Mouse (Mus musculus) MEL (cell line): ENCODE measurements at regions not wholly inside any gene's neighbourhood (a gene's known extent, or its start where the extent isn't known, plus 50 kb on each side); places are given as distances from the start of the nearest gene placed in this dataset.

Experiments used
- CHD2 ChIP-seq: IDR thresholded peaks from 2 replicates; pipeline ENCODE4 v1.6.1; 2011; ENCODE audit warnings: low read length, improper control_type of control experiment
- ELF1 ChIP-seq: IDR thresholded peaks from 2 replicates; pipeline ENCODE4 v1.6.1; 2014; ENCODE audit warnings: low read depth, mild to moderate bottlenecking, inconsistent platforms, low read length, improper control_type of control experiment, moderate library complexity
- EP300 ChIP-seq, 2 experiments: IDR thresholded peaks; 2 replicates each; pipeline ENCODE4 v1.6.1; 2011; ENCODE audit warnings: improper control_type of control experiment in 2 of 2, low read length in 2 of 2, low read depth in 1 of 2, mild to moderate bottlenecking in 1 of 2
- GABPA ChIP-seq: IDR thresholded peaks from 2 replicates; pipeline ENCODE4 v1.6.1; 2012; ENCODE audit warnings: low read depth, mild to moderate bottlenecking, inconsistent platforms, low read length, improper control_type of control experiment, moderate library complexity
- HCFC1 ChIP-seq: IDR thresholded peaks from 2 replicates; pipeline ENCODE4 v1.6.1; 2012; ENCODE audit warnings: low read depth, mild to moderate bottlenecking, inconsistent platforms, low read length, improper control_type of control experiment, moderate library complexity
- NRF1 ChIP-seq: IDR thresholded peaks from 2 replicates; pipeline ENCODE4 v1.6.1; 2014; ENCODE audit warnings: low read depth, mild to moderate bottlenecking, inconsistent platforms, low read length, improper control_type of control experiment, moderate library complexity; ENCODE audit not compliant: poor library complexity, insufficient read depth, severe bottlenecking
- POLR2A ChIP-seq, 2 experiments: IDR thresholded peaks; 2 replicates each; pipeline ENCODE4 v1.6.1; 2011 to 2012; ENCODE audit warnings: low read length in 2 of 2, mild to moderate bottlenecking in 2 of 2, control low read depth in 1 of 2, improper control_type of control experiment in 1 of 2, low read depth in 1 of 2, moderate library complexity in 1 of 2; ENCODE audit not compliant: control insufficient read depth in 1 of 2, insufficient read depth in 1 of 2, poor library complexity in 1 of 2
- POLR2AphosphoS2 ChIP-seq: IDR thresholded peaks from 2 replicates; pipeline ENCODE4 v1.6.1; 2011; ENCODE audit warnings: low read length, improper control_type of control experiment
- RAD21 ChIP-seq: IDR thresholded peaks from 2 replicates; pipeline ENCODE4 v1.6.1; 2011; ENCODE audit warnings: mild to moderate bottlenecking, low read depth, low read length, improper control_type of control experiment
- TAL1 ChIP-seq: IDR thresholded peaks from 2 replicates; pipeline ENCODE4 v1.6.1; 2012; ENCODE audit warnings: mild to moderate bottlenecking, inconsistent platforms, low read length, moderate library complexity, mixed read lengths
- USF2 ChIP-seq, 2 experiments: IDR thresholded peaks; 2 replicates each; pipeline ENCODE4 v1.6.1; 2011 to 2012; ENCODE audit warnings: improper control_type of control experiment in 2 of 2, low read length in 2 of 2, borderline replicate concordance in 1 of 2, inconsistent platforms in 1 of 2, low read depth in 1 of 2, mild to moderate bottlenecking in 1 of 2; ENCODE audit not compliant: insufficient read depth in 1 of 2
- ZMIZ1 ChIP-seq: IDR thresholded peaks from 2 replicates; pipeline ENCODE4 v1.6.1; 2012; ENCODE audit warnings: low read depth, mild to moderate bottlenecking, inconsistent platforms, low read length, improper control_type of control experiment, moderate library complexity
- ZNF384 ChIP-seq: IDR thresholded peaks from 2 replicates; pipeline ENCODE4 v1.6.1; 2012; ENCODE audit warnings: low read depth, mild to moderate bottlenecking, inconsistent platforms, low read length, improper control_type of control experiment

- no peak for TF ChIP-seq POLR2A (IDR thresholded peaks at IDR 0.05; ENCODE audit: control insufficient read depth in 1 of 2, insufficient read depth in 1 of 2, low read depth in 1 of 2, low read length in 2 of 2, poor library complexity in 1 of 2)
- no peak for TF ChIP-seq ELF1
- TF ChIP-seq USF2 (IDR thresholded peaks at IDR 0.05; ENCODE audit: borderline replicate concordance in 1 of 2, insufficient read depth in 1 of 2, low read depth in 1 of 2, low read length in 2 of 2): no peak
- no peak for TF ChIP-seq POLR2AphosphoS2
- no peak for TF ChIP-seq TAL1
- TF ChIP-seq GABPA: no peak
- no peak for TF ChIP-seq HCFC1
- TF ChIP-seq ZNF384: no peak
- no peak for TF ChIP-seq ZMIZ1
- TF ChIP-seq RAD21: no peak
- no peak for TF ChIP-seq EP300 (IDR thresholded peaks at IDR 0.05; ENCODE audit: low read depth in 1 of 2, low read length in 2 of 2)
- TF ChIP-seq CHD2: no peak
- TF ChIP-seq NRF1: no peak
These were observed 152.5 kb downstream of the Lnpk start for GRCm38 (mm10) chr2:74426746-74427145.
